Mouse (Mus musculus) embryonic facial prominence, embryonic 10.5 days (tissue): Measurements from ENCODE around the gene Pax7. TPM values are rescaled to one million over a fixed set of nuclear protein-coding genes. Genes with fewer than 3 reads are reported as not detected.
A peak's percentile ranks its signal among the peaks of the same experiment; 100 is the strongest.

Experiments
- DNase-seq: peaks from one replicate; pipeline ENCODE4 v3.0.0-alpha.2; 2017; ENCODE audit warnings: low spot score
- H3K27ac ChIP-seq: fragments of 300-500 bp; sonication (generic); replicated peaks from 2 replicates; pipeline ENCODE4 v1.5.1; 2016; ENCODE audit warnings: mild to moderate bottlenecking
- H3K27me3 ChIP-seq: fragments of 300-500 bp; sonication (generic); replicated peaks from 2 replicates; pipeline ENCODE4 v1.6.1; 2016; ENCODE audit warnings: low read depth, mild to moderate bottlenecking; ENCODE audit not compliant: poor library complexity, severe bottlenecking
- H3K36me3 ChIP-seq: fragments of 300-500 bp; sonication (generic); replicated peaks from 2 replicates; pipeline ENCODE4 v1.6.1; 2016; ENCODE audit warnings: mild to moderate bottlenecking, moderate library complexity
- H3K4me1 ChIP-seq: fragments of 300-500 bp; sonication (generic); 2 replicates; pipeline ENCODE4 v1.6.1; 2016
- H3K4me3 ChIP-seq: fragments of 300-500 bp; sonication (generic); 2 replicates; pipeline ENCODE4 v1.5.1; 2016; ENCODE audit warnings: mild to moderate bottlenecking, moderate library complexity
- H3K9me3 ChIP-seq: fragments of 300-500 bp; sonication (generic); 2 replicates; pipeline ENCODE4 v1.6.1; 2016; ENCODE audit warnings: mild to moderate bottlenecking
- WGBS: fragments of 180-500 bp; shearing (Covaris S2); methylation state at CpG from one replicate; pipeline ENCODE4 v1.1.7; 2016; 5-methylcytosine and 5-hydroxymethylcytosine counted together
- polyA plus RNA-seq: library from polyadenylated mRNA; unstranded; fragments of >200 nt; fragmentation: Nextera tagmentation; extraction: Ambion mirVana; gene quantifications from 2 replicates; pipeline ENCODE4 v1.2.1, GENCODE M21; 2016

Gene Pax7
- polyA plus RNA-seq, 1 experiment from 2014 or later: 2.6 TPM

DNA sequence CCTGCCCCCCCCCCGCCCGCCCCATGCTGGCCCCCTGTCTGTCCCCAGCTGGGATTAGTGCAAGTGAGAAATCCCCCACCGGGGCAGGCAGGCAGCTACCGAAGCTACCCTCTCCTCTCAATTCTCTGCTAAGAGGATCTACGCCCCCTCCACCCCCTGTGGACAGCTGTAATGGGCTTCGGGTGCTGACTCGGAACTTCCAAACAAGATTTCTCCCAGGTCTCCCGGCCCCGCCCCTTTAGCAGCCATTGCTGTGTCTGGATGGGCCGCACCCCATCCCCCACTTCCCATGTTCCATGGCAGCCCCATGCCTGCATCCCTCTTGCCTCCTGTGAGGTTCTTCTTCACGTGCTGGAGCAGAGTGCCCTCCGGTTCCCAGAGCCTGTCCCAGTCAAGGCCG lies 76.4 kb downstream of the Pax7 start:
- DNase-seq: peak; percentile 35
- Histone ChIP-seq H3K4me1 (peaks cover 73% of the 10 kb centered on the region), H3K9me3 (no peaks in the 10 kb centered on the region), H3K36me3 (no peaks in the 10 kb centered on the region), H3K4me3 (peak overlapping the region; percentile 16; the same call in 1 of the 2 replicates), H3K27me3 (peaks cover 98% of the 10 kb centered on the region), H3K27ac (peak overlapping the region; percentile 19; the same call in 1 of the 2 replicates)
- 13% methylated on average over 13 of the region's 13 CpGs for WGBS

- peak; percentile 67 for DNase-seq
- H3K4me1 ChIP-seq: peaks cover 51% of the 10 kb centered on the region
- H3K9me3 ChIP-seq: no peaks in the 10 kb centered on the region
- H3K36me3 ChIP-seq: no peaks in the 10 kb centered on the region; the same call in 1 of the 2 replicates
- 26% methylated on average over 11 of the region's 11 CpGs for WGBS
- peak overlapping the region; percentile 51; the same call in 1 of the 2 replicates for H3K27ac ChIP-seq
- peaks cover 91% of the 10 kb centered on the region for H3K27me3 ChIP-seq
- H3K4me3 ChIP-seq: no peak overlapping the region
Measured at GRCm38 (mm10) chr4:139754148-139754710, 79.1 kb downstream of the Pax7 start.

DNA sequence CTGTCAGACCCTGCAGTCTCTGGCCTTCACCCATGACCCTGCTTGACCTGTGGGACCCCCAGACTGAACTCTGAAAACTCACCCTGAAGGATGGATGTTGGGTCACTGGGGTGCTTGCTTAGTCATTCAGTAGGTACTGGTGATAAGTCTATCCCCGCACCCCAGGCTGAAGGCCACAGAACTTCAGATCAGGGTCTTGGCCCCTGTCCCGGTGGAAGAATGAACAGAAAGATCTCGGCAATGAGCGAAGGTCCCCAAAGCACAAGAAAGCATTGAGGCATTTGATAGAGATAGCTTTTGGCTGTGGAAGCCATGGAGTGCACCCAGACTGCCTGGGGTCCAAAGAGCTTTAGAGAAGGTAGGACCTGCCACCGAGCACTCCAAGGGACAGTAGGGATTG lies 82.4 kb downstream of the Pax7 start:
- peaks cover 46% of the 10 kb centered on the region for H3K4me1 ChIP-seq
- no peak overlapping the region for H3K4me3 ChIP-seq
- peaks cover 10% of the 10 kb centered on the region for H3K36me3 ChIP-seq
- no peak for DNase-seq
- 87% methylated on average over 5 of the region's 5 CpGs for WGBS
- peaks cover 71% of the 10 kb centered on the region for H3K27me3 ChIP-seq
- 0 out of 2 replicates have a peak, but pooled peaks cover 5% of the 10 kb centered on the region for H3K9me3 ChIP-seq
- H3K27ac ChIP-seq: no peak overlapping the region

GRCm38 (mm10) chr4:139747190-139747936 lies 86.0 kb downstream of the Pax7 start:
- 27% methylated on average over 12 of the region's 12 CpGs for WGBS
- peaks cover 67% of the 10 kb centered on the region for H3K27me3 ChIP-seq
- peak; percentile 74 for DNase-seq

DNA sequence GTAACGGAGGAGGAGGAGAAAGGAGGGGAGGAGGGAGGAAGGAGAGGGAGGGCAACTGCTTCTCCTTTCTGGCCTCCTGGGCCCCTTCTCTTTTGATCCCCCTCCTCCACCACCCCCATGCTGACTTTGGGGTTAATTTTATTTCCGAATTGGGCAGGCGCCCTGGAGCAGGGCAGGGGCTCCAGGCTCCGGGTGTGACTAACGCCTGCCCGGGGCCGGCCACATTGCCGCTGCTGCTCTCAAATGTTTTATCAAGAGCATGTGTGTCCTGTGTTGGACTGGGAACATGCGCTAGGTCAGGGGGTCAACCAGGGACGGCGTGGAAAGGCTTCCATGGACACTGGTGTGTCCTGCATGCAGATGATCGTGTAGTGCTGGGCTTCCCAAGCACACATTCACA lies 87.2 kb downstream of the Pax7 start:
- 25% methylated on average over 12 of the region's 12 CpGs for WGBS
- H3K4me3 ChIP-seq: no peak overlapping the region
- H3K36me3 ChIP-seq: peaks cover 18% of the 10 kb centered on the region
- peaks cover 44% of the 10 kb centered on the region for H3K4me1 ChIP-seq
- peak; percentile 74 for DNase-seq
- no peak overlapping the region for H3K27ac ChIP-seq
- H3K9me3 ChIP-seq: 0 out of 2 replicates have a peak, but pooled peaks cover 5% of the 10 kb centered on the region
- H3K27me3 ChIP-seq: peaks cover 55% of the 10 kb centered on the region

More at GRCm38 (mm10) chr4:139747190-139747936, 86.0 kb downstream of the Pax7 start:
- peaks cover 44% of the 10 kb centered on the region for H3K4me1 ChIP-seq
- 0 out of 2 replicates have a peak, but pooled peaks cover 5% of the 10 kb centered on the region for H3K9me3 ChIP-seq
- H3K36me3 ChIP-seq: peaks cover 13% of the 10 kb centered on the region
- peak overlapping the region; percentile 7; the same call in 1 of the 2 replicates for H3K27ac ChIP-seq
- no peak overlapping the region for H3K4me3 ChIP-seq

DNA sequence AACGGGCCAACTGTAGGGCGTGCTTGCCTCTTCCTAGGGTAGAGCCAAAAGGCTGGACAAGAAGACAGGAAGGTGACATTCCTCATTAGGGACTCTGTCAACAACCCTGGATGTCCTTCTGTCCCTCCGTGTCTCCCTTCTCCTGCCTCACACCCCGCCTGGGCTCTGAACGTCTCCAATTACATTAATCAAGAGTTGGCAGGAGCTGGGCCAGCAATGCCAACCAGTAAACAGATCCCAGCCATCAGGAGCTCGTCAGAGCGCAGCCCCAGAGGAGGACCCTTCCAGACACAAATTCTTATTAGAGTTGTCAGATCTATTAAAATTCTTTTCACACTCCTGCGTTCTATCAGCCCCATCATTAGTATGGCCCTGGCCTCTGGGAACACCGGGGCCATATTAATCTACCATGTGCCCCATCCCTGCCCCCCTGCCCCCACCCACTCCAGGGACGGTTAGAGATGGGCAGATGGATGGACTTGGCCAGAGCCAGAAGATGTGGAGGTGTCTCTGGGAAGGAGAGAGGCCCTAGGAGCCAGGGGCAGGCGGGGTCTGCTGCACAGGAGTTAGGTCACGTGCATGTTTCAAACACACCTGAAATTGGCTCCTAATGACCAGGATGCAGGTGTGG lies 88.4 kb downstream of the Pax7 start:
- Histone ChIP-seq H3K9me3 (0 out of 2 replicates have a peak, but pooled peaks cover 5% of the 10 kb centered on the region), H3K4me1 (peaks cover 44% of the 10 kb centered on the region), H3K4me3 (no peak overlapping the region), H3K27me3 (peaks cover 50% of the 10 kb centered on the region), H3K36me3 (peaks cover 27% of the 10 kb centered on the region), H3K27ac (no peak overlapping the region)
- WGBS: 71% methylated on average over 12 of the region's 12 CpGs
- DNase-seq: no peak

DNA sequence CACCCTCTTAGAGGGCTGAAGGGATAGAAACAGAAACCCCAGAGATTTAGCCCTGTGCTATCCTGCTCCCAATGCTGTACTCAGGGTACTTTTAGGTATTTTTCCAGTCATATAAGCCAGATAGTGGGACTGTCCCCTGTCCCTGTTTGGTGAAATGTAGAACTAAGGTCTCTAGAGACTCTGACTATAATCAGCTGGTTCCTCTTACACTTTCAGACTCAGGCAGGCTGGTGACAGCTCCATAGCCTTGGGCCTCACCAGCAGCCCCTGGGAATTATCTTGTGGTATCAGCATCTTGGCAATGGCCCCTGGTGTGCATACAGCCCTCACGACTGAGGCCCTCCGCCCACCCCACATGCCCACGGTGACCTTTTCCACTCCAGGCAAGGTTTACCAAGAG lies 89.7 kb downstream of the Pax7 start:
- no peak for DNase-seq
- WGBS: 86% methylated on average over 3 of the region's 3 CpGs
- Histone ChIP-seq H3K36me3 (peaks cover 21% of the 10 kb centered on the region), H3K4me3 (no peak overlapping the region), H3K9me3 (0 out of 2 replicates have a peak, but pooled peaks cover 3% of the 10 kb centered on the region), H3K27ac (no peak overlapping the region), H3K4me1 (peaks cover 44% of the 10 kb centered on the region), H3K27me3 (peaks cover 56% of the 10 kb centered on the region)

DNA sequence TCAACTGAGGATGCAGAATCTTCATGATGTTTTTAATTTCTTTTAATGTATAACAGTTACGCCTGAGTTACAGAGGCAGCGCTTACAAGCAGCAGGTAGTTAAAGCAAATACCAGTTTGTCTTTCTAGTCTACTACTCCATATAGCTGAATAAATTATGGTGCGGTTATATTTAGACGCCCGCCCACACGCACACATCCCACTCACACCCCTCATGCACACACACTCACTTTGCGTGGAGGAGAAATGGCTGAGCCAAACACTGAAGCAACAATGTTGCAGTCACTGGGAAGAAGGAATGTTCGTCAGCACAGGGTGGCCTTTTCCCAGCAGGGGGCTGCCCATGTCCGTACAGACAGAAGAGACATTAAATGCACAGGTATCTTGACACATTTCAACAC lies 96.3 kb downstream of the Pax7 start:
- no peak overlapping the region for H3K4me3 ChIP-seq
- DNase-seq: no peak

GRCm38 (mm10) chr4:139727101-139727500 lies 106.2 kb downstream of the Pax7 start:
- Histone ChIP-seq H3K4me1 (peaks cover 13% of the 10 kb centered on the region), H3K4me3 (no peak overlapping the region), H3K27me3 (peaks cover 29% of the 10 kb centered on the region), H3K27ac (no peak overlapping the region), H3K9me3 (peaks cover 7% of the 10 kb centered on the region; the same call in 1 of the 2 replicates), H3K36me3 (no peaks in the 10 kb centered on the region)
- whole genome bisulfite sequencing: 46% methylated on average over 2 of the region's 2 CpGs
- DNase-seq: no peak

More for the DNA sequence above, 96.3 kb downstream of the Pax7 start:
- peaks cover 10% of the 10 kb centered on the region; the same call in 1 of the 2 replicates for H3K36me3 ChIP-seq
- 90% methylated on average over 9 of the region's 9 CpGs for WGBS
- peaks cover 18% of the 10 kb centered on the region for H3K27me3 ChIP-seq
- H3K9me3 ChIP-seq: no peaks in the 10 kb centered on the region
- H3K4me1 ChIP-seq: peaks cover 3% of the 10 kb centered on the region; the same call in 1 of the 2 replicates
- no peak overlapping the region for H3K27ac ChIP-seq

- DNase-seq: no peak
- Histone ChIP-seq H3K27ac (no peak overlapping the region), H3K4me1 (peaks cover 13% of the 10 kb centered on the region), H3K27me3 (peaks cover 29% of the 10 kb centered on the region), H3K9me3 (peaks cover 7% of the 10 kb centered on the region; the same call in 1 of the 2 replicates), H3K36me3 (no peaks in the 10 kb centered on the region), H3K4me3 (no peak overlapping the region)
- WGBS: 74% methylated on average over 15 of the region's 15 CpGs
Measured at GRCm38 (mm10) chr4:139725421-139725820, 107.9 kb downstream of the Pax7 start.

DNA sequence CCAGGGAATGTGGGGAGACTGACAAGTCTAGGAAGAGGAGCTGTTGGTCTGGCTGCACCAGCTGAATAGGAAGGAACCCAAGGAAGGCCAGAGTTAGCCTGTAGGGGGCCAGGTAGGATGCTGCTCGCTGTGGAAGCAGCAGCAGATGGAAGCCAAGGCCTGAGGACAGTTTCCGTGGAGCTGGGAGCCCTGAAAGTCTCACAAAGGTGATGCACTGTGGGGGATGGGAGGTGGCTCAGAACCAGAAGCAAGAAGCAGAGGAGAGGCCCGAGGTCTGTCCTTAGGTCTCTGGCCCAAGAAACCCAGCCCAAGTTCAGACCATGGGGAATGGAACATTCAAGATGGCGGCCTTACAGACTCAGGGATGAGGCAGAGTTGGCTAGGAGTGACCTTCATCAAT lies 109.0 kb downstream of the Pax7 start:
- no peak for DNase-seq
- Histone ChIP-seq H3K27me3 (peaks cover 30% of the 10 kb centered on the region), H3K4me1 (peaks cover 13% of the 10 kb centered on the region), H3K36me3 (no peaks in the 10 kb centered on the region), H3K9me3 (peaks cover 7% of the 10 kb centered on the region; the same call in 1 of the 2 replicates), H3K4me3 (peak overlapping the region; percentile 23; the same call in 1 of the 2 replicates), H3K27ac (peak overlapping the region; percentile 21)
- WGBS: 67% methylated on average over 4 of the region's 4 CpGs

- Histone ChIP-seq H3K4me3 (no peak overlapping the region), H3K27ac (no peak overlapping the region; the same call in 1 of the 2 replicates), H3K27me3 (peaks cover 40% of the 10 kb centered on the region), H3K4me1 (peaks cover 25% of the 10 kb centered on the region), H3K9me3 (no peaks in the 10 kb centered on the region), H3K36me3 (no peaks in the 10 kb centered on the region)
- no peak for DNase-seq
- WGBS: 85% methylated on average over 5 of the region's 5 CpGs
Measured at GRCm38 (mm10) chr4:139718978-139719377, 114.3 kb downstream of the Pax7 start.
